Mouse (Mus musculus) midbrain, embryonic 11.5 days (tissue): ENCODE data around the gene Myo5a. TPM values are rescaled to one million over a fixed set of nuclear protein-coding genes. Genes with fewer than 3 reads are reported as not detected.
A peak's percentile ranks its signal among the peaks of the same experiment; 100 is the strongest.

ENCODE experiments used
- ATAC-seq: fragments of 200-750 bp; cut with Nextera tagmentation; 2 replicates; pipeline ENCODE4 v1.8.0; 2017; ENCODE audit warnings: moderate TSS enrichment, moderate library complexity; ENCODE audit not compliant: low FRiP score
- DNase-seq: peaks from one replicate; pipeline ENCODE4 v3.0.0; 2015; ENCODE audit warnings: low spot score; ENCODE audit errors: missing footprints
- H3K27ac ChIP-seq: fragments of 300-500 bp; sonication (generic); 2 replicates; pipeline ENCODE4 v1.5.1; 2014; ENCODE audit warnings: low read depth, low read length
- H3K27me3 ChIP-seq: fragments of 300-500 bp; sonication (generic); 2 replicates; pipeline ENCODE4 v1.6.1; 2014; ENCODE audit warnings: mild to moderate bottlenecking, low read length, moderate library complexity, mixed read lengths; ENCODE audit not compliant: control insufficient read depth, insufficient read depth
- H3K36me3 ChIP-seq: fragments of 300-500 bp; sonication (generic); 2 replicates; pipeline ENCODE4 v1.6.1; 2014; ENCODE audit warnings: mild to moderate bottlenecking, low read length, moderate library complexity, mixed read lengths; ENCODE audit not compliant: control insufficient read depth, insufficient read depth
- H3K4me1 ChIP-seq: fragments of 300-500 bp; sonication (generic); 2 replicates; pipeline ENCODE4 v1.6.1; 2014; ENCODE audit warnings: low read length; ENCODE audit not compliant: control insufficient read depth, insufficient read depth
- H3K4me2 ChIP-seq: fragments of 300-500 bp; sonication (generic); 2 replicates; pipeline ENCODE4 v1.6.1; 2014; ENCODE audit warnings: mild to moderate bottlenecking, moderate library complexity
- H3K4me3 ChIP-seq: fragments of 300-500 bp; sonication (generic); 2 replicates; pipeline ENCODE4 v1.5.1; 2014; ENCODE audit warnings: low read depth, low read length
- H3K9ac ChIP-seq: fragments of 300-500 bp; sonication (generic); 2 replicates; pipeline ENCODE4 v1.6.1; 2014; ENCODE audit warnings: low read length
- H3K9me3 ChIP-seq: fragments of 300-500 bp; sonication (generic); 2 replicates; pipeline ENCODE4 v1.6.1; 2016; ENCODE audit warnings: low read length; ENCODE audit not compliant: control insufficient read depth
- WGBS: fragments of 180-500 bp; shearing (Covaris S2); extraction: QIAGEN DNeasy Blood & Tissue Kit; methylation state at CpG from one replicate; pipeline ENCODE4 v1.1.7; 2014; 5-methylcytosine and 5-hydroxymethylcytosine counted together
- polyA plus RNA-seq: library from polyadenylated mRNA; unstranded; fragments of >200 nt; fragmentation: Nextera tagmentation; extraction: Ambion mirVana; gene quantifications from 2 replicates; pipeline ENCODE4 v1.2.1, GENCODE M21; 2014

The Myo5a gene
- polyA plus RNA-seq, 1 experiment from 2014 or later = 29.2 TPM

DNA sequence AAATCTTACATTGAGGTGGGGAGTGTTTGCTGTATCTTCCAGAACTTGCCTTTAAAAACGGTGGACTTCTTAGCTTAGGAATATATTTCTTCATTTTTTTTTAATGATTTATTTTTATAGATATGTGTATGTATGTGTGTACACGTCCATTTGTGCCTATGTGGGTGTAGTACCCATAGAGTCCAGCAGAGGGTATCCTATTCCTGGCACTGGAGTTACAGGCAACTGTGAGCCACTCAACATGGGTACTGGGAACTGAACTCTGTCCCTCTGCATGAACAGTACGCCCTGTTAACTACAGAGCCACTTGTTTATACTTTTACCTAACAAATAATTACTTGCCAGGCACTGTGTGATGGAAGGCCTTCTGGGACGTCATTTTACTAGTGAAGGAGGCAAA is 188.8 kb downstream of the Myo5a start:
- DNase-seq = peak; percentile 53
- no peak overlapping the region for H3K4me2 ChIP-seq
- no peak overlapping the region for H3K27ac ChIP-seq
- no peaks in the 10 kb centered on the region for H3K36me3 ChIP-seq
- WGBS = 89% methylated on average over 4 of the region's 4 CpGs
- H3K9me3 ChIP-seq = no peaks in the 10 kb centered on the region
- H3K4me1 ChIP-seq = peaks cover 21% of the 10 kb centered on the region
- ATAC-seq = no peak
- H3K9ac ChIP-seq = no peak overlapping the region
- H3K4me3 ChIP-seq = no peak overlapping the region
- no peaks in the 10 kb centered on the region for H3K27me3 ChIP-seq

DNA sequence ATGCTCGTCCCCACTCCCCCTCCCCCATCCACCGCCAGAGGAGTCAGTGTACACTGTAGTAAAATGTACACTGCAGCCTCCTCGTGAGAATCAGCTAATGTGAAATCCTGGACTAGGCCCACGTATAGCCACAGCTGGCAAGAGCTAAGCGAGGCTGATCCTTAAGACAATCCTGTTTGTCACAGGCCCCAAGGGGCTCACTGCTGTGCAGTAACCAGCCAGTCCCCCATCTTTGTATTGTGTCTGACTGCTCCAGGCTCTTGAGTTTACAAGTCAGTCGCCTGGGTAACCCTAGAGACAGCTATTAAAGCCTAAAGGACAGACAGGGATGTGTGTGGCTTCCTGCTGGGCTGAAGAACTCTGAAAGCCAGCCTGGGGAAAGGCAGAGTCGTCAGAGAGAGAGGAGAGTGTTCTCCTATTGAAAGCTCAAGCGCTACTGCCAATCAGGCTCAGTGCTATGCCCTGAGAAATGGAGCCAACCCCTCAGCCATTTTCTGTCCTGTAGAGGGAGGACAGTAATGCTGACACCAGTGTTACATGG is 190.6 kb downstream of the Myo5a start:
- Histone ChIP-seq H3K36me3 (no peaks in the 10 kb centered on the region), H3K9ac (peak overlapping the region; percentile 31; the same call in 1 of the 2 replicates), H3K27ac (peak overlapping the region; percentile 81), H3K4me3 (no peak overlapping the region), H3K27me3 (no peaks in the 10 kb centered on the region), H3K4me1 (peaks cover 21% of the 10 kb centered on the region), H3K4me2 (no peak overlapping the region; the same call in 1 of the 2 replicates), H3K9me3 (no peaks in the 10 kb centered on the region)
- DNase-seq = peak; percentile 95
- ATAC-seq = peak; percentile 92
- 4% methylated on average over 8 of the region's 8 CpGs for WGBS

DNA sequence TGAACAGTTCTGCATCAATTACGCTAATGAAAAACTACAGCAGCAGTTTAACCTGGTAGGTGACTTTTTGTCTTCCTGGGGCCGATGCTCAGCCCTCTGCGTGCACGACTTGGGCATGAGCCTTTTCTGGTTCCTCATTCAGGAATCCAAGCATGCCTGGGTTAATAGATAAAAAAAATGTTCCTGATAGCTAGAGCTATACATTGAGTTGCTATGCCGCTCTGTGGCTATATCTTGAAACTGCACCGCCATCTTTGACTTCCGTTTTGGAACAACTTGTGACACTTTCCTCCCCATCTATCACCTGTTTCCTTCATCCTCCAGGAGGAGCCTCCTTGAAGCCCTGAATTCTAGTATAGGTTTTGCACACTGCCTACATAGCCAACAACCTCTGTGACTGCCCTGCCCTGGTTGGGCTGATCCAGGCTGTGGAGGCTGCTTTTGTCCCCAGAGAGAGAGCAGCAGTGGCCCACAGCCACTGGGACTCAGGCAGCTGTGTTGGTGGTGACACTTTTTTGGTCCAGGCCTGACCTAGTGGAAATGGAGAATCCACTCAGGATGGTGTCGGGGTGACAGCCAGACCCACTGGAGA is 191.5 kb downstream of the Myo5a start:
- Histone ChIP-seq H3K27ac (no peak overlapping the region), H3K9me3 (no peaks in the 10 kb centered on the region), H3K36me3 (no peaks in the 10 kb centered on the region), H3K9ac (no peak overlapping the region), H3K27me3 (no peaks in the 10 kb centered on the region), H3K4me3 (no peak overlapping the region), H3K4me1 (peaks cover 21% of the 10 kb centered on the region), H3K4me2 (no peak overlapping the region)
- DNase-seq = peak; percentile 82
- WGBS = 65% methylated on average over 8 of the region's 8 CpGs
- ATAC-seq = no peak

DNA sequence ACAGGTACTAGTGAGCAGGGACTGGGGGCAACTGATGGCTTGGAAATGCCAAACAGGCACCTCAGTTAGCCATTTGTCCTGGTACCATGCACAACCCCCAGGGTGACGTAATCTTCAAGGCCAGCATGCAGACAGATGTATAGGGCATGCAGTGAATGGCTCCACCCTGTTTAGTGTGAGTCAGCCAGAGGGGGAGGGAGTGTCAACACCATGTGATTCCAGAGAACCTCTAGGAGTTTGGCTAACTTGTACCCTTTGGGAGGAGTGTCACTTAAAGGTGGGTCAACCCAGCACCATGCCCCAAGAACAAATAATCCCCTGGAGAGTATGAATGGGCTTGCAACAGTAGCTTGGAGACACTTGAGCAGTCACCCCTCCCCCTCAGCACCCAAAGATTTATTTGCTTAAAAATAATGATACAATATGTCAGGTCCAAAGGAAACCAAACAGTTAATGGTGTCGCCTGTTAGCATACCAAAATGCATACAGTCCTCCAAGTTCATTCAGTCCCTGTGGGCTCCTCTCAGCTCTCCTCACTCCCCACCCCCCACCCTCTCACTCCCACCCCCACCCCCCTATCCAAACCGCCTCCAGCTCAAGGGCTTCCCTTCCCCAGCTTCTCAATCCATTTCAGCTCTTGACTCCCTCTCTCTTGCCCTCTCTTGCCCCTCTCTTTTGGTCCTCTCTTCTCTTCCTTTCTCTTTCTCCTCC is 193.3 kb downstream of the Myo5a start:
- Histone ChIP-seq H3K4me1 (peaks cover 21% of the 10 kb centered on the region), H3K36me3 (no peaks in the 10 kb centered on the region), H3K9ac (no peak overlapping the region), H3K9me3 (no peaks in the 10 kb centered on the region), H3K27ac (no peak overlapping the region), H3K27me3 (no peaks in the 10 kb centered on the region), H3K4me2 (no peak overlapping the region), H3K4me3 (no peak overlapping the region)
- ATAC-seq (no peak), DNase-seq (peak; percentile 41)
- 53% methylated on average over 3 of the region's 3 CpGs for WGBS

DNA sequence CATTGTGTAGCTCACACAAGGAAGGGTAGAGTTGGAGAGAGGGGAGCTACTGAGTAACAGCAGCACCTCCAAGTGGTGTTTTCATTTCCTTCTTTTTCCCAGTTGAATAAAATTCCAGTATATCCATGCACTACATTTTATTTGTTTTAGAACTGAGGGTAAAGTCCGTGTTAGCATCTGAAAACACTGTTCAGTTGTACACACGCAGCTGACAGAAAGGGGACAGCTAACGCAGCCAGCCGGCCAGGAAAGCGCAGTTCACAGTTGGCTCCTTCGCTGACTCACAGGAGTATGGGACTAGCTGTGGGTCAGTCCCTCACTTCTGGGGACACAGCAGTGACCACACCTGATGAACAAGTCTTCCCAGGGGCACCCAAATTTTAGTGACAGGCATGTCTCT is 196.3 kb downstream of the Myo5a start:
- Histone ChIP-seq H3K27me3 (no peaks in the 10 kb centered on the region), H3K27ac (no peak overlapping the region)
- WGBS = 68% methylated on average over 6 of the region's 6 CpGs

DNA sequence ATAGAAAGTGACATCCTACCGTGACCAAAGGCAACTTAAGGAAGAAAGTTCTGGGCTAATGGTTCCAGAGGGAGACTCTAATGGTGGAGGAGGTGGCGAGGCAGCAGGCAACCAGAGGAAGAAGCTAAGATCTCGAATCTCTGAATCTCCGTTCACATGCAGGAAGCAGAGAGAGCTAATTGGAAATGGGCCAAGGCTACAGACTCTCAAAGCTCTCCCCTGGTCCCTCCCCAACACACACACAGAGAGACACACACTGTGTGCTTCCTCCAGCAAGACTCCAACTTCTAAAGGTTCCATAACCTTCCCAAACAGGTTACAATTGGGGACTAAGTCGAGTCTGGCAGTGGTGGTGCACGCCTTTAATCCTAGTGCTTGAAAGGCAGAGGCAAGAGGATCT is 199.6 kb downstream of the Myo5a start:
- no peaks in the 10 kb centered on the region for H3K36me3 ChIP-seq
- H3K4me3 ChIP-seq = no peak overlapping the region
- no peaks in the 10 kb centered on the region for H3K9me3 ChIP-seq
- H3K4me2 ChIP-seq = no peak overlapping the region
- DNase-seq (no peak), ATAC-seq (no peak)
- H3K4me1 ChIP-seq = no peaks in the 10 kb centered on the region
- no peak overlapping the region for H3K27ac ChIP-seq
- H3K9ac ChIP-seq = no peak overlapping the region
- no peaks in the 10 kb centered on the region for H3K27me3 ChIP-seq
- WGBS = 86% methylated on average over 6 of the region's 6 CpGs

More for the DNA sequence above, 196.3 kb downstream of the Myo5a start:
- Histone ChIP-seq H3K36me3 (no peaks in the 10 kb centered on the region), H3K9ac (no peak overlapping the region), H3K9me3 (no peaks in the 10 kb centered on the region), H3K4me3 (no peak overlapping the region), H3K4me1 (peaks cover 7% of the 10 kb centered on the region; the same call in 1 of the 2 replicates), H3K4me2 (no peak overlapping the region)
- ATAC-seq (no peak), DNase-seq (no peak)

DNA sequence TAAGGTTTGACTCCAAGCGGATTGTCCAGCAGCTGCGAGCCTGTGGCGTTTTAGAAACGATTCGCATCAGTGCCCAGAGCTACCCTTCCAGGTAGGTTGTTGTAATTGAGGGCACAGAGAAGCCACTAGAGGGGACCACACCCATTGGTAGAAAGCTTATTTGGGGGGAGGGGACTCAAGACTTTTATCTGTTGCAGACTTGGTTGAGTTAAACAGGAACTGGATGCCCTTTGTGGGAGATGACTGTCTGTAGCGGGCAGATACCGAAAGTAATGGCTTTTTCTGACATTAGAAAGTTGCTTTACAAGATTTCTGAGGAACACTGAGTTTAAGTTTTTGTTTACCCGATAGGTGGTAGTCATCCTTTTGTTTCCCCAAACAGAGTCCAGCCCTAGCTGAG is 200.7 kb downstream of the Myo5a start:
- H3K9ac ChIP-seq = no peak overlapping the region
- DNase-seq (no peak), ATAC-seq (no peak)
- H3K4me1 ChIP-seq = no peaks in the 10 kb centered on the region
- H3K9me3 ChIP-seq = no peaks in the 10 kb centered on the region
- H3K27me3 ChIP-seq = no peaks in the 10 kb centered on the region
- no peaks in the 10 kb centered on the region for H3K36me3 ChIP-seq
- H3K4me3 ChIP-seq = no peak overlapping the region
- WGBS = 94% methylated on average over 8 of the region's 8 CpGs
- H3K4me2 ChIP-seq = no peak overlapping the region
- H3K27ac ChIP-seq = no peak overlapping the region

Other genes starting within 250 kb of the Myo5a start
- 14.7 and 14.8 TPM in 2 replicates for gene Onecut1, start 209.1 kb upstream of the Myo5a start, polyA plus RNA-seq
- 17.6 and 18.9 TPM in 2 replicates for gene Fam214a, start 118.1 kb upstream of the Myo5a start, polyA plus RNA-seq
- gene Arpp19, start 33.4 kb upstream of the Myo5a start, polyA plus RNA-seq = 353 and 371 TPM in 2 replicates
- 0.40 and 0.56 TPM in 2 replicates for gene Myo5c, start 161.0 kb downstream of the Myo5a start, polyA plus RNA-seq
- gene Gnb5, start 235.3 kb downstream of the Myo5a start, polyA plus RNA-seq = 33.1 and 34.4 TPM in 2 replicates